Mouse (Mus musculus): Measurements from ENCODE around the gene Ralgapa2.

GRCm38 (mm10) chr2:146225818-146226217, 286.3 kb downstream of the Ralgapa2 start:
- no peak for TF ChIP-seq CTCF (conservative IDR thresholded peaks at IDR 0.05 in 1 of 2, IDR thresholded peaks at IDR 0.05 in 1 of 2; ENCODE audit: low read depth in 2 of 2, low read length in 2 of 2)
- no peak for TF ChIP-seq E2F4 (IDR thresholded peaks at IDR 0.05; ENCODE audit: insufficient replicate concordance, low read depth, low read length)
- no peak for TF ChIP-seq KAT2A (IDR thresholded peaks at IDR 0.05; ENCODE audit: insufficient replicate concordance, low read length)
- TF ChIP-seq EP300 (IDR thresholded peaks at IDR 0.05; ENCODE audit: low read length) = peak; percentile 82
- 0 out of 2 replicates have a peak, but pooled peaks have one; percentile 38 for TF ChIP-seq CHD1 (IDR thresholded peaks at IDR 0.05; ENCODE audit: low read depth, low read length)
- peak; percentile 85 for TF ChIP-seq MAX (IDR thresholded peaks at IDR 0.05; ENCODE audit: low read length)
- no peak for TF ChIP-seq NELFE (IDR thresholded peaks at IDR 0.05; ENCODE audit: low read depth, low read length)
- TF ChIP-seq MAFK (IDR thresholded peaks at IDR 0.05; ENCODE audit: insufficient replicate concordance, low read length) = 0 out of 2 replicates have a peak, but pooled peaks have one; percentile 56
- TF ChIP-seq POLR2A (IDR thresholded peaks at IDR 0.05; ENCODE audit: low read depth, low read length) = no peak
- peak; percentile 72; the same call in 1 of the 2 replicates for TF ChIP-seq MYC (IDR thresholded peaks at IDR 0.05; ENCODE audit: low read depth, low read length)
- TF ChIP-seq ZNF384 (IDR thresholded peaks at IDR 0.05; ENCODE audit: low read depth, low read length) = peak; percentile 95
